Mouse (Mus musculus): ENCODE measurements around the gene H2-T22. TPM values are rescaled to one million over a fixed set of nuclear protein-coding genes. Genes with fewer than 3 reads are reported as not detected.
"Not testable (repeated sequence)": the region's sequence is repeated elsewhere in the genome, so short reads cannot be mapped to it uniquely, and the experiment has no call there.

H2-T22 gene
- total and polyA plus RNA-seq, 3 experiments = 7.4 to 23.8 (median 10.6) TPM

GRCm38 (mm10) chr17:36017046-36017445 is 25.5 kb downstream of the H2-T22 start:
- DNase-seq = no peak
- no peak overlapping the region for H3K9ac ChIP-seq (ENCODE audit: low read depth, low read length)
- peaks cover 7% of the 10 kb centered on the region for H3K4me1 ChIP-seq (ENCODE audit: control insufficient read depth, insufficient read depth, low read length)
- 88% methylated on average over 5 of the region's 5 CpGs for WGBS
- H3K4me3 ChIP-seq = no peak overlapping the region
- no peaks in the 10 kb centered on the region for H3K27me3 ChIP-seq (ENCODE audit: control insufficient read depth, insufficient read depth, low read length)
- intact Hi-C loops (cut with DNase I) = no loop called here
- H3K79me2 ChIP-seq (replicated peaks; ENCODE audit: control insufficient read depth, insufficient read depth, low read length) = no peaks in the 10 kb centered on the region
- no peaks in the 10 kb centered on the region for H3K36me3 ChIP-seq (ENCODE audit: control insufficient read depth, insufficient read depth, low read length)
- no peak overlapping the region; the same call in 1 of the 2 replicates for H3K27ac ChIP-seq
- TF ChIP-seq POLR2A (IDR thresholded peaks at IDR 0.05; ENCODE audit: insufficient read depth, low read depth, low read length) (no peak), CTCF (IDR thresholded peaks at IDR 0.05) (no peak), EP300 (IDR thresholded peaks at IDR 0.05; ENCODE audit: insufficient read depth, low read depth, low read length) (no peak)

GRCm38 (mm10) chr17:36014977-36015376 is 27.6 kb downstream of the H2-T22 start:
- no peak for TF ChIP-seq CTCF (IDR thresholded peaks at IDR 0.05)
- TF ChIP-seq EP300 (IDR thresholded peaks at IDR 0.05; ENCODE audit: insufficient read depth, low read depth, low read length) = no peak
- TF ChIP-seq POLR2A (IDR thresholded peaks at IDR 0.05; ENCODE audit: insufficient read depth, low read depth, low read length) = no peak
- Histone ChIP-seq H3K36me3 (ENCODE audit: control insufficient read depth, insufficient read depth, low read length) (no peaks in the 10 kb centered on the region), H3K79me2 (replicated peaks; ENCODE audit: control insufficient read depth, insufficient read depth, low read length) (no peaks in the 10 kb centered on the region), H3K27ac (no peak overlapping the region), H3K9ac (ENCODE audit: low read depth, low read length) (no peak overlapping the region), H3K4me3 (no peak overlapping the region), H3K27me3 (ENCODE audit: control insufficient read depth, insufficient read depth, low read length) (no peaks in the 10 kb centered on the region), H3K4me1 (ENCODE audit: control insufficient read depth, insufficient read depth, low read length) (peaks cover 3% of the 10 kb centered on the region)
- WGBS = 93% methylated on average over 5 of the region's 5 CpGs
- intact Hi-C loops (cut with DNase I) = no loop called here
- DNase-seq = no peak

GRCm38 (mm10) chr17:36004409-36004808 is 38.1 kb downstream of the H2-T22 start:
- H3K79me2 ChIP-seq (replicated peaks; ENCODE audit: control insufficient read depth, insufficient read depth, low read length); H3K36me3 ChIP-seq (ENCODE audit: control insufficient read depth, insufficient read depth, low read length); DNase-seq; H3K4me1 ChIP-seq (ENCODE audit: control insufficient read depth, insufficient read depth, low read length); intact Hi-C loops (cut with DNase I); H3K27me3 ChIP-seq (ENCODE audit: control insufficient read depth, insufficient read depth, low read length); H3K9ac ChIP-seq (ENCODE audit: low read depth, low read length); H3K27ac ChIP-seq; H3K4me3 ChIP-seq: not testable (repeated sequence)
- WGBS = 93% methylated on average over 7 of the region's 7 CpGs

GRCm38 (mm10) chr17:36003331-36003730 is 39.2 kb downstream of the H2-T22 start:
- H3K4me3 ChIP-seq = no peak overlapping the region
- no peak for DNase-seq
- H3K36me3 ChIP-seq (ENCODE audit: control insufficient read depth, insufficient read depth, low read length) = no peaks in the 10 kb centered on the region
- 91% methylated on average over 7 of the region's 7 CpGs for WGBS
- intact Hi-C loops (cut with DNase I) = no loop called here
- H3K27me3 ChIP-seq (ENCODE audit: control insufficient read depth, insufficient read depth, low read length) = no peaks in the 10 kb centered on the region
- H3K4me1 ChIP-seq (ENCODE audit: control insufficient read depth, insufficient read depth, low read length) = peaks cover 4% of the 10 kb centered on the region
- TF ChIP-seq POLR2A (IDR thresholded peaks at IDR 0.05; ENCODE audit: insufficient read depth, low read depth, low read length) (no peak), EP300 (IDR thresholded peaks at IDR 0.05; ENCODE audit: insufficient read depth, low read depth, low read length) (no peak), CTCF (IDR thresholded peaks at IDR 0.05) (no peak)
- H3K27ac ChIP-seq = no peak overlapping the region
- H3K9ac ChIP-seq (ENCODE audit: low read depth, low read length) = no peak overlapping the region
- peaks cover 6% of the 10 kb centered on the region for H3K79me2 ChIP-seq (replicated peaks; ENCODE audit: control insufficient read depth, insufficient read depth, low read length)

- Histone ChIP-seq H3K27me3 (ENCODE audit: control insufficient read depth, insufficient read depth, low read length) (no peaks in the 10 kb centered on the region), H3K36me3 (ENCODE audit: control insufficient read depth, insufficient read depth, low read length) (no peaks in the 10 kb centered on the region), H3K9ac (ENCODE audit: low read depth, low read length) (no peak overlapping the region), H3K4me3 (no peak overlapping the region), H3K4me1 (ENCODE audit: control insufficient read depth, insufficient read depth, low read length) (peaks cover 5% of the 10 kb centered on the region), H3K79me2 (replicated peaks; ENCODE audit: control insufficient read depth, insufficient read depth, low read length) (peaks cover 6% of the 10 kb centered on the region), H3K27ac (no peak overlapping the region)
- 91% methylated on average over 6 of the region's 6 CpGs for WGBS
- TF ChIP-seq EP300 (IDR thresholded peaks at IDR 0.05; ENCODE audit: insufficient read depth, low read depth, low read length) (no peak), CTCF (IDR thresholded peaks at IDR 0.05) (no peak), POLR2A (IDR thresholded peaks at IDR 0.05; ENCODE audit: insufficient read depth, low read depth, low read length) (no peak)
- no peak for DNase-seq
- intact Hi-C loops (cut with DNase I) = no loop called here
These were observed 40.6 kb downstream of the H2-T22 start for GRCm38 (mm10) chr17:36001966-36002365.

GRCm38 (mm10) chr17:36001121-36001897 is 41.2 kb downstream of the H2-T22 start:
- intact Hi-C loops (cut with DNase I) = no loop called here
- H3K4me3 ChIP-seq = no peak overlapping the region
- no peak for TF ChIP-seq POLR2A (IDR thresholded peaks at IDR 0.05; ENCODE audit: insufficient read depth, low read depth, low read length)
- TF ChIP-seq CTCF (IDR thresholded peaks at IDR 0.05) = no peak
- TF ChIP-seq EP300 (IDR thresholded peaks at IDR 0.05; ENCODE audit: insufficient read depth, low read depth, low read length) = no peak
- peaks cover 6% of the 10 kb centered on the region for H3K79me2 ChIP-seq (replicated peaks; ENCODE audit: control insufficient read depth, insufficient read depth, low read length)
- H3K9ac ChIP-seq (ENCODE audit: low read depth, low read length) = no peak overlapping the region
- no peak for DNase-seq
- 86% methylated on average over 12 of the region's 12 CpGs for WGBS
- H3K36me3 ChIP-seq (ENCODE audit: control insufficient read depth, insufficient read depth, low read length) = no peaks in the 10 kb centered on the region
- peaks cover 6% of the 10 kb centered on the region for H3K4me1 ChIP-seq (ENCODE audit: control insufficient read depth, insufficient read depth, low read length)
- no peak overlapping the region for H3K27ac ChIP-seq
- H3K27me3 ChIP-seq (ENCODE audit: control insufficient read depth, insufficient read depth, low read length) = no peaks in the 10 kb centered on the region
